Mouse (Mus musculus): ENCODE data around the gene Dixdc1. TPM values are rescaled to one million over a fixed set of nuclear protein-coding genes. Genes with fewer than 3 reads are reported as not detected.
"Not testable (repeated sequence)": the region's sequence is repeated elsewhere in the genome, so short reads cannot be mapped to it uniquely, and the experiment has no call there.

The Dixdc1 gene
- polyA plus RNA-seq, 1 experiment from 2014 or later: 24.7 TPM

DNA sequence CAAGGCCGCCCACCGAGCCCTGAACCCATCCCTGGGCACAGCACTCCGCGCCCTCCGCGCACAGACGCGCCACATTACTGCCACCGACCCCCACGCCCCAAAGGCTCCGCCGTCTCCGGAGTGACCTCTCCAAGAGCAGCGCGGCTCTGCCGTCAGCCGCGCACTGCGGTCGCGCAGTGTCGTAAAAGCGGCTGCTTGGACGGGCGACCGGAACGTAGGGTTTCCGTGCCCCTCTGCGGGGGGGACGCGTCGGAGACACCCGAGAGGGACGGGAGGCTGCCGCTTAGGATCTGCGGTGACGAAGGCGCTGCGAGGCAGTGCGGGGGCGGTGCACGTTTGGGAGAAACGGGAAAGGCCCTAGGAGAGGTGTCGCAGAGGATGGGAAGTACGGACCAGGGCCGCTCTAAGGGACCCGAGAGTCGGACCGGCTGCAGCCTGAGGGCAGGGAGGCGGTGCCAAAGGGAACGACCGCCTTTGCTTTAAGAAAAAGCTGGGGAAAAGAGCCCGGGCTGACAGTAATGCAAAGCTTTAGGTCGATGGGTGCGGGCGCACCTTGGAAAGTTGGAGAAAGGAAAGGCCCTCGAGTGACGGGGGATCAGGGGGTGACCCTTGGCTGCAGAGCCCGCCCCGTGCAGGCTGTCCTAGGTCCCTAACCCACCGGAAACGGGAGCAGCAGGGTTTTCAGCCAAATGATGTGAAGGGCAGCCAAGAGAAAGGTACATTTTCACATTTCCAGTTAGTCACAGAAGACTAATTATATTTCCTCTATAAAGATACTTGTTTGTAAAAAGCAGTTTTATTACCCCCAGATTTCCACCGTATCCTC, 79.7 kb downstream of the Dixdc1 start, which contains the start of gene Dlat:
Gene Dlat, minus strand, starts transcription at position 389 of the 826 bp plus-strand sequence.
- peak; percentile 92 for ATAC-seq (replicated peaks)
- peak within 1 kb of the TSS; percentile 84 for H3K9ac ChIP-seq (replicated peaks)
- peak within 1 kb of the TSS; percentile 72 for H3K4me2 ChIP-seq (replicated peaks)
- H3K9me3 ChIP-seq: no peaks in the 10 kb centered on the region
- H3K36me3 ChIP-seq: peaks cover 15% of the 10 kb centered on the region; the same call in 1 of the 2 replicates
- H3K27ac ChIP-seq (replicated peaks): peak within 1 kb of the TSS; percentile 80
- no peaks in the 10 kb centered on the region for H3K27me3 ChIP-seq
- under 1% methylated on average over 63 of the region's 63 CpGs for WGBS
- peaks cover 19% of the 10 kb centered on the region for H3K4me1 ChIP-seq
- H3K4me3 ChIP-seq: peak within 1 kb of the TSS; percentile 80

DNA sequence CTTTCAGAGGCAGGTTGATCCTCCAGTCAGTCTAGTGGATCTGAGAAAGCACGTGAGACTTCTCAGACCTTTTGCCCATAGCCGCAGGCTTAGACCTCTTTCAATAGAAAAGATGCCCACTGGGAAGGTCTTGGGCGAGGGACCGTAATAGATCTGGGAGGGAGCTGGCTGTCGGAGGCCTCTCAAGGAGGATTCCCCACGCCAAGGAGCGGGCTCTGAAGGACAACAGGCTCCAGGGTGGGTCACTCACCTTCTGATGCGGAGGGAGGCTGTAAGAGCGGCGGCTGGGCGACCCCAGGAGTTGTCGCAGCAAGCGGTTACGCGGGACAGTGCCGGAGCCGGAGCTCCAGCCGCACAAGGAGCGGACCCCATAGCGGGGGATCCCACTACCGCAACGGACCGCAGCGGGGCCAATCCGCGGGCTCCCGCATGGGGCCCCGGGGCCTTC, 80.4 kb downstream of the Dixdc1 start:
- H3K4me1 ChIP-seq: peaks cover 19% of the 10 kb centered on the region
- peaks cover 15% of the 10 kb centered on the region; the same call in 1 of the 2 replicates for H3K36me3 ChIP-seq
- no peaks in the 10 kb centered on the region for H3K27me3 ChIP-seq
- H3K4me2 ChIP-seq (replicated peaks): peak overlapping the region; percentile 72
- H3K9ac ChIP-seq (replicated peaks): peak overlapping the region; percentile 84
- ATAC-seq (replicated peaks): no peak
- peak overlapping the region; percentile 80 for H3K27ac ChIP-seq (replicated peaks)
- WGBS: under 1% methylated on average over 27 of the region's 28 CpGs
- peak overlapping the region; percentile 80 for H3K4me3 ChIP-seq
- H3K9me3 ChIP-seq: no peaks in the 10 kb centered on the region

DNA sequence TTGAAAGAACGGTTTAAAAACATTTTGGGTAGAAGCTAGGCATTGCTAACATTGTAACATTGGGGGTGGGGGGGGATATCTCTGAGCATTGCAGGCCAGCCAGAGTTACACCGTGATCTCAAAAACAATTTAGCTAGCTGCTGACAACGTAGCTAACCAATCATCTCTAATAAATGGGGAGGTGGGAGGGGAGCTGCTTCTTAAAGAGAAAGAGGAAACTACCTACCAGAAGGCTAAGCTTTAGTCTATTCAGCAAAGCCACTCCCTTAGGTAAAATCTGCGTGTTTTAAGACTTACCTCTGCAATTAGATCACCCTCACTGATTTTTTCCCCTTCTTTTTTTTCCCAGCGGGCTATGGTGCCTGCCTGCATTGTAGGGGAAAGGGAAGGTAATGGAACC, 80.9 kb downstream of the Dixdc1 start:
- Histone ChIP-seq H3K36me3 (peaks cover 20% of the 10 kb centered on the region), H3K4me2 (replicated peaks) (peak overlapping the region; percentile 72), H3K27me3 (no peaks in the 10 kb centered on the region), H3K4me3 (peak overlapping the region; percentile 80), H3K4me1 (peaks cover 19% of the 10 kb centered on the region), H3K27ac (replicated peaks) (peak overlapping the region; percentile 80), H3K9me3 (no peaks in the 10 kb centered on the region), H3K9ac (replicated peaks) (peak overlapping the region; percentile 84)
- ATAC-seq (replicated peaks): no peak
- WGBS: 19% methylated on average over 5 of the region's 5 CpGs

DNA sequence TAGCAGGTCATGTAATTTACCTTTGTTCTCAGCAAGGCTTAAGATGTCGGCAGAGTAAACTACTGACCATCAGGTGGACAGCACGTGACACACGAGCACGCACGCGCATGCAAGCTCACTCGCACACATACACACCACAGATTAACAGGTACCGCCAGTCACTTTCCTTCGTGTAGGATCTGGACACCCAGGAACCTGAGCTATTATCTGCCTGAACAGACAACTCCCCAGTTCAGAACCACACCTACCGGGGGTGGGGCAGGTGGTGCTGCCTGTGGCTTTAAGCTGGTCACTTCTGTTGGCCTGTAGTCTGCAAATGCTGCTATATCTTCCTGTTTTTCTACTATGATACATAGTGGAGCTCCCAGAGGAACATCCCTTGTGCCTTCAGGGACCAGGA, 88.8 kb downstream of the Dixdc1 start:
- WGBS: 96% methylated on average over 10 of the region's 10 CpGs
- no peak overlapping the region for H3K9ac ChIP-seq (replicated peaks)
- H3K27ac ChIP-seq (replicated peaks): no peak overlapping the region
- H3K27me3 ChIP-seq: no peaks in the 10 kb centered on the region
- H3K9me3 ChIP-seq: no peaks in the 10 kb centered on the region
- no peak overlapping the region for H3K4me3 ChIP-seq
- peaks cover 83% of the 10 kb centered on the region for H3K36me3 ChIP-seq
- no peaks in the 10 kb centered on the region for H3K4me1 ChIP-seq
- H3K4me2 ChIP-seq (replicated peaks): no peak overlapping the region
- no peak for ATAC-seq (replicated peaks)

DNA sequence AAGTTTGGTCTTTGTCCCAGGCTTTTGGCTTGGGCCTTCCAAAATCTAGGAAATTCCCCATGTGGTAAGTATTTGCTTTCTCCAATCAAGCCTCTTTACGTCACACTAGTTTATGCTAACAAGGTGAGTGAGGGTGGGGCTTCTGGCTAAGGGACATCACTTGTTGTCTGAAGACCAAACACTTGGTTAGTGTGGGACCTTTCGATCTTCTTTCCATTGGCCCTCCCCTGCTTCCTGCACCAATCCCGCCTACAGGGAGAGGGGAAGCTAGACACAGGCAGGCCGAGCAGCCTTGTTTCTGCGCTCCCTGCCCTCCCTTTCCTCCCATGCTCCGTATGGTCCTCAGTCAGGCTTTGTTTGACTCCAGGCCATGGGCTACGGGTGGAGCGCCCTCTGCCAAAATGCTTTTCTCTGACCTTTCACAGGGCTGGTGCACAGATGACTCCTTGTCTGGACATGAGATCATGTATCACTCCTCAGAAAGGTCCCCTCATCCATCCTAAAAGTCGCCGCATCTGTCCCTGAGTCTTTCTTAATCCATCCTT, 92.4 kb downstream of the Dixdc1 start:
- Histone ChIP-seq H3K4me3 (no peak overlapping the region), H3K4me1 (no peaks in the 10 kb centered on the region), H3K4me2 (replicated peaks) (no peak overlapping the region), H3K36me3 (peaks cover 90% of the 10 kb centered on the region), H3K9ac (replicated peaks) (no peak overlapping the region), H3K27me3 (no peaks in the 10 kb centered on the region), H3K27ac (replicated peaks) (no peak overlapping the region), H3K9me3 (no peaks in the 10 kb centered on the region)
- WGBS: 88% methylated on average over 10 of the region's 10 CpGs
- ATAC-seq (replicated peaks): no peak

DNA sequence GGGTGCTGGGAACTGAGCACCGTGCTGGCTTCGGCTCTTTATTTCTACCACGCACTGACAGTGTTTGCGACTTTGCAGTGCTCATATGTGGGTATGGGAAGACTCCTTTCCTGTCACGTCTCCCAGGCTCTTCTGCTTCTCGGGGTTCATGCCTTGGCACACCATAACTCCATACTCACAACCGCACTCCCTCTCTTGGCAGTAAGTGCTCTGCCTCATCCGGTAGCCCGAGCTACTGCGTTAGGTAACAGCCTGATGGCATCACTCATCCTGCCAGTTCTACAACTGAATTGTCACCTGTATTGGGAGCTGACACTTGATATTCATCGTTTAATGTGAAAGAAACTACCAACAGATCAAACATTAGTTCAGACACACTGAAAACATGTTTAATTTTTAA, 105.0 kb downstream of the Dixdc1 start:
- no peak for ATAC-seq (replicated peaks)
- H3K4me3 ChIP-seq: no peak overlapping the region

DNA sequence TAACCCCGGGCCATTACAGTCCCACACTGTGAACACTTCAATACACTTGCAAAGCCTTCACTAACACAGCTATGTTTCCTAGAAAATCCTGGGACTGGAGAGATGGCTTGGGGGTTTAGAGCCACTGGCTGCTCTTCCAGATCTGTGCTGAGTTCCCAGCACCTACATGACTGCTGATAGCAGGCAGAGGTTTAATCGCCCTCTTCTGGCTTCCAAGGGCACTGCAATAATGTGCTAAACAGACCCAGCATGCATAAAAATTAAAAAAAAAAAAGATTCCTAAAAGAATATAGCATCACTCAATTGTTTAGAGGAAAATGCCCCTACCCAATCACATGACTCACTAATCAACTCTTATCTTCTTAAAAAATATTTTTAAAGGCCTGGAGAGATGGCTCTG, 106.3 kb downstream of the Dixdc1 start:
- Histone ChIP-seq H3K4me2 (replicated peaks) (no peak overlapping the region), H3K36me3 (peaks cover 39% of the 10 kb centered on the region), H3K27me3 (no peaks in the 10 kb centered on the region), H3K27ac (replicated peaks) (no peak overlapping the region), H3K4me3 (no peak overlapping the region), H3K9ac (replicated peaks) (no peak overlapping the region), H3K4me1 (no peaks in the 10 kb centered on the region), H3K9me3 (no peaks in the 10 kb centered on the region)
- ATAC-seq (replicated peaks): no peak
- WGBS: 72% methylated on average over 2 of the region's 2 CpGs

More for the DNA sequence above, 105.0 kb downstream of the Dixdc1 start:
- 97% methylated on average over 11 of the region's 11 CpGs for WGBS
- H3K27ac ChIP-seq (replicated peaks): no peak overlapping the region
- H3K36me3 ChIP-seq: peaks cover 48% of the 10 kb centered on the region
- no peak overlapping the region for H3K9ac ChIP-seq (replicated peaks)
- H3K4me1 ChIP-seq: no peaks in the 10 kb centered on the region
- no peaks in the 10 kb centered on the region for H3K27me3 ChIP-seq
- no peak overlapping the region for H3K4me2 ChIP-seq (replicated peaks)
- no peaks in the 10 kb centered on the region for H3K9me3 ChIP-seq

DNA sequence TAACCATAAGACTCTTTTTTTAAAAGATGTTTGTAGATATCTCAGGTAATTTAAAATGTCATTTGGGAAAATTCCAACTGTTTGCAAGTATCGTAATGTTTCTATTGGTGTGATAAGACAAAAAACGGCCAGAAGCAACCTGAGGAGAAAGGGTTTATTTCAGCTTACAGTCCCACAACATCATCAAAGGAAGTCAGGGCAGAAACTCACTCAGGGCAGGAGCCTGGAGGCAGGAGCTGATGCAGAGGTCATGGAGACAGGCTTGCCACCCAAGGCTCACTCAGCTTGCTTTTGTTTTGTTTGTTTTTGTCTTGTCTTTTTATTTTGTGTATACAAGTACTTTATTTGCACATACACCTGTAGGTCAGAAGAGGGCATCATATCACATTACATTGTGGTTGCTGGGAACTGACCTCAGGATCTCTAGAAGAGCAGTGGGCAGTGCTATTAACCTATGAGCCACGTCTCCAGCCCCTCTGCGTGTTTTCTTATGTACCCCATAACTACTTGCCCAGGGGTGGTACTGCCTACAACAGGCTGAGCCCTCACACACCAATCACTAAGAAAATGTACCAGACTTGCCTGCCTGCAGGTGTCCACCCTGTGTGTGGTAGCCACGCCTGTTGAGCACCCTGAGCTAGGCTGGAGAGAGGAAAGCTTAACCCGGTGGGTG, 107.2 kb downstream of the Dixdc1 start:
- H3K4me2 ChIP-seq (replicated peaks): no peak overlapping the region
- no peak for ATAC-seq (replicated peaks)
- 85% methylated on average over 6 of the region's 6 CpGs for WGBS
- H3K9me3 ChIP-seq: no peaks in the 10 kb centered on the region
- H3K27me3 ChIP-seq: no peaks in the 10 kb centered on the region
- no peak overlapping the region for H3K9ac ChIP-seq (replicated peaks)
- H3K4me3 ChIP-seq: no peak overlapping the region
- peaks cover 32% of the 10 kb centered on the region for H3K36me3 ChIP-seq
- H3K4me1 ChIP-seq: no peaks in the 10 kb centered on the region
- H3K27ac ChIP-seq (replicated peaks): no peak overlapping the region

DNA sequence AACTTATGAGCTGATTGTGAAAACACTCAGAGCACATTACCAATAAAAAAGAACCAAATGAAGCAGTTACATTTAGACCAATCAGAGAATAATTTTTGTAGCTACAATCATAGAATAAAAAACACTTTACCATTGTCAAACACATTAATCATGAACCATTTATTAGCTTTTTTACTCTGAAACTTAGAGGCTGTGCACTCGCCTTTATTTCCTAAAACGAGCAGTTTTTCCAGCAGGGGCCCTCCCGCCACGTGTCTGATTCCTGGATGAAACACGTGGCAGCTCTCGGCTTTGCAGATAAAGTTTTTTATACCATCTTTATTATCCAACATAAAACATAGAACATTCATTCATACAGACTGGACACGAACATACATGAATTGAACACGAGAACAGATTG, 108.4 kb downstream of the Dixdc1 start:
- WGBS: 92% methylated on average over 6 of the region's 8 CpGs
- peaks cover 23% of the 10 kb centered on the region for H3K36me3 ChIP-seq
- H3K4me1 ChIP-seq; H3K9me3 ChIP-seq; H3K27ac ChIP-seq (replicated peaks); H3K4me3 ChIP-seq; H3K27me3 ChIP-seq; ATAC-seq (replicated peaks); H3K4me2 ChIP-seq (replicated peaks); H3K9ac ChIP-seq (replicated peaks): not testable (repeated sequence)

DNA sequence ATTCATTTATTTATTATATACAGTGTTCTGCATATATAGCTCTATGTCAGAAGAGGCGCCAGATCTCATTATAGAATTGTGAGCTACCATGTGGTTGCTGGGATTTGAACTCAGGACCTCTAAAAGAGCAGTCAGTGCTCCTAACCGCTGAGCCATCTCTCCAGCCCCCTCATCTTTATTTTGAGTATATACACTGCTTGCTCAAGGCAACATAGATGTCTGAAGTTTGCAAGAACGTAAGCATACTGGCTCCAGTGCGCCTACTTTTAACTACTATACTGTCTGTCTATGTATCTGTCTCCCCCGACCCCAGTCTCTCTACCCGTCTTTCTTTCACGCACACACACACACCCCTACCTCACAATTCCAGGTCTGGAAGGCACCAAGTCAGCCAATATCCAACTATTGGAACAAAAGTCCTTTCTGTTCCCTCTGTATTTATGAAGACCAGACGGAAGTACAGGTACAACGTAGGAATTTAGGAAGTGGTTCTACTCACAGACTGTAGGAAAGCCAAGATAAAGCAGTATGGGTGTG, 121.5 kb downstream of the Dixdc1 start:
- H3K9ac ChIP-seq (replicated peaks): peak overlapping the region; percentile 77
- peak overlapping the region; percentile 97 for H3K4me3 ChIP-seq
- H3K4me1 ChIP-seq: peaks cover 14% of the 10 kb centered on the region
- H3K36me3 ChIP-seq: peaks cover 22% of the 10 kb centered on the region
- ATAC-seq (replicated peaks): no peak
- H3K4me2 ChIP-seq (replicated peaks): peak overlapping the region; percentile 90
- no peaks in the 10 kb centered on the region for H3K9me3 ChIP-seq
- no peak overlapping the region for H3K27ac ChIP-seq (replicated peaks)
- no peaks in the 10 kb centered on the region for H3K27me3 ChIP-seq
- 63% methylated on average over 9 of the region's 9 CpGs for WGBS

DNA sequence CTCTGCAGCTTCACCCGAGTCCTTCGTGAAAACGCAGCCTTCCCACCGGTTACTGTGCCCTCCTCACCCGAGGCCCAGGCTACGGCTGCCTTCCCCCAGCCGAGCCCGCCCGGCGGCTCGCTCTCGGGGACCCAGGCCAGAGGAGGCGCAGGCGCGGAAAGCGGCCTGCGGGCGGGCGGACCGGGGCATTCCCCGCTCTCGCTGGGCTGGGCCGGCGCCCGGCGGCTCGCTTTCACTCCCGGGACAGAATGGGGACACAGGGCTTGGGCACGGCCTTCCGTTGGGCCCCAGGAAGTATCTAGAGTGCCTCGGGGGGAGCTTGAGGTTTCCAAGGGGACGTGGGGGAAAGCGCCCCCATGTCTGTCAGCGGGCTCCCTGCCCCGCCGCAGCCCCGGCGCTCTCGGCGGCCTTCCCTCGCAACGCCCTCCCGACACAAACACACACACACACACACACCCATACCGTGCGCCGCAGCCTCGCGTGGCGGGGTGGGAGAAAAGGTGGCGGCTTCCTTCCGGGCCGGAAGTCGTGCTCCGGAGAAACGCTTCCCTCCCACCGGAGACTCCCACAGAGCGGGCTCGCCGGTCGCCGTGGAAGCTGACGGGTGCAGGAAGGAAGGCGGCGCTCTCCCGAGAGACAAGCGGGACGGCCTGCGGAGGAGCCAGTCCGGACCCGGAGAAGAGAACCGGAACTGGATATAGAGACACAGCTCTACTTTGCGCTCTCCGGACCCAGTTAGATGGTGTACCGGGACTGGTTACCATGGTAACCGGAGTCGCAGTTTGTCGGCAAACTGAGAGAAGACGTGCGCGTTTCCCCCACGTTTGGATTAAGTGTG, 122.3 kb downstream of the Dixdc1 start, which contains the start of the genes Pih1d2 and Nkapd1:
Gene Pih1d2, plus strand, starts transcription at position 556 of the 838 bp plus-strand sequence.
Gene Nkapd1, minus strand, starts transcription at position 699 of the 838 bp plus-strand sequence.
- Histone ChIP-seq H3K4me2 (replicated peaks) (peak within 1 kb of the TSS; percentile 90), H3K4me1 (peaks cover 14% of the 10 kb centered on the region), H3K9me3 (no peaks in the 10 kb centered on the region), H3K27me3 (no peaks in the 10 kb centered on the region), H3K27ac (replicated peaks) (peak within 1 kb of the TSS; percentile 97), H3K4me3 (peak within 1 kb of the TSS; percentile 97), H3K36me3 (peaks cover 31% of the 10 kb centered on the region), H3K9ac (replicated peaks) (peak within 1 kb of the TSS; percentile 77)
- WGBS: 1% methylated on average over 75 of the region's 81 CpGs
- peak; percentile 95 for ATAC-seq (replicated peaks)
